Mouse (Mus musculus): ENCODE results near the gene Sema5b. TPM values are rescaled to one million over a fixed set of nuclear protein-coding genes. Genes with fewer than 3 reads are reported as not detected.

Sema5b gene
- polyA plus RNA-seq, 1 experiment from 2014 or later = 26.2 TPM

GRCm38 (mm10) chr16:35703763-35704679 lies 163.1 kb downstream of the Sema5b start:
- 66% methylated on average over 16 of the region's 16 CpGs for WGBS
- Histone ChIP-seq H3K4me1 (replicated peaks) (peaks cover 3% of the 10 kb centered on the region; the same call in 1 of the 2 replicates), H3K27ac (no peak overlapping the region), H3K4me2 (no peak overlapping the region), H3K4me3 (no peak overlapping the region), H3K36me3 (peaks cover 21% of the 10 kb centered on the region), H3K9ac (no peak overlapping the region), H3K27me3 (no peaks in the 10 kb centered on the region), H3K9me3 (no peaks in the 10 kb centered on the region)
- ATAC-seq (ENCODE audit: low FRiP score) = no peak

DNA sequence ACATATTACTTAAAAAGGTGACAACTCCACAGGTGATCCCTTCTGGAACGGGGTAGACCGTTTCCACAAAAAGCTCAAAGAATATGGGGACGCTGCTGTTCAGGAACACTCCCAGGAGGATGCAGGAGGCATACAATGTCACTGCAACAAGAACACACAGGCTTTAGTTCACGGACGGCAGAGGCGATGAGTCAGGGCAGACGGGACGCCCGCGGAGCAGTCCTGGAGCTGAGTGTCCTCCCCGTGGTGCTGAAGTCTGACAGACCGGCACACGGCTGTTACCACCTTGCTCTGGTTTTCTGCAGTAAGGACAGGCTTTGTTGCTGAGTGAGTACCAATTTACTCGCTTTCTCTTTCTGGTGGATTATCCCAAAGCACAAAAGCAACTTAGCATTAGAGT lies 163.9 kb downstream of the Sema5b start:
- peaks cover 21% of the 10 kb centered on the region for H3K36me3 ChIP-seq
- no peak overlapping the region for H3K4me3 ChIP-seq
- no peak overlapping the region for H3K27ac ChIP-seq
- no peaks in the 10 kb centered on the region for H3K27me3 ChIP-seq
- no peaks in the 10 kb centered on the region for H3K9me3 ChIP-seq
- no peak overlapping the region for H3K9ac ChIP-seq
- H3K4me2 ChIP-seq = no peak overlapping the region
- ATAC-seq (ENCODE audit: low FRiP score) = no peak
- H3K4me1 ChIP-seq (replicated peaks) = peaks cover 3% of the 10 kb centered on the region; the same call in 1 of the 2 replicates
- WGBS = 77% methylated on average over 14 of the region's 14 CpGs

DNA sequence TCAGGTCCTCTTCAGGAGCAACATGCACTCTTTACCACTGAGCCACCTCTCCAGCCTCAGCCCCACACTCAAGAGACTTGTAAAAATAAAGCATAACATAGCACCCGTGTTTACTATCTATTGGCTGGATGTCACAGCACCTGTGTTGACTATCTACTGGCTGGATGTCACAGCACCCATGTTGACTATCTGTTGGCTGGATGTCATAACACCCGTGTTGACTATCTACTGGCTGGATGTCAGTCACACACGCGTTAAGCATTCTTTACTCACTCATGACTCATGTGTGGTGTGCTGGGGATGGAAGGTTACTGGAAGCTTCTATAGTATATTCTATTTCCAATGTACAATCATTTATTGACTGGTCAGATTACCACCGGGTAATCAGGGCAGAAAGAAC lies 166.1 kb downstream of the Sema5b start:
- H3K4me3 ChIP-seq = no peak overlapping the region
- peaks cover 21% of the 10 kb centered on the region for H3K36me3 ChIP-seq
- no peaks in the 10 kb centered on the region for H3K27me3 ChIP-seq
- 93% methylated on average over 5 of the region's 5 CpGs for WGBS
- H3K9me3 ChIP-seq = no peaks in the 10 kb centered on the region
- no peak overlapping the region for H3K9ac ChIP-seq
- H3K4me1 ChIP-seq (replicated peaks) = peaks cover 18% of the 10 kb centered on the region
- no peak overlapping the region for H3K27ac ChIP-seq
- no peak for ATAC-seq (ENCODE audit: low FRiP score)
- no peak overlapping the region for H3K4me2 ChIP-seq

- no peak for ATAC-seq (ENCODE audit: low FRiP score)
- no peak overlapping the region for H3K9ac ChIP-seq
- no peaks in the 10 kb centered on the region for H3K9me3 ChIP-seq
- peaks cover under 1% of the 10 kb centered on the region for H3K36me3 ChIP-seq
- H3K27me3 ChIP-seq = no peaks in the 10 kb centered on the region
- 46% methylated on average over 7 of the region's 7 CpGs for WGBS
- H3K4me1 ChIP-seq (replicated peaks) = peaks cover 32% of the 10 kb centered on the region
- H3K4me2 ChIP-seq = no peak overlapping the region
- no peak overlapping the region for H3K4me3 ChIP-seq
- H3K27ac ChIP-seq = no peak overlapping the region
Measured at GRCm38 (mm10) chr16:35711004-35711403, 170.1 kb downstream of the Sema5b start.

DNA sequence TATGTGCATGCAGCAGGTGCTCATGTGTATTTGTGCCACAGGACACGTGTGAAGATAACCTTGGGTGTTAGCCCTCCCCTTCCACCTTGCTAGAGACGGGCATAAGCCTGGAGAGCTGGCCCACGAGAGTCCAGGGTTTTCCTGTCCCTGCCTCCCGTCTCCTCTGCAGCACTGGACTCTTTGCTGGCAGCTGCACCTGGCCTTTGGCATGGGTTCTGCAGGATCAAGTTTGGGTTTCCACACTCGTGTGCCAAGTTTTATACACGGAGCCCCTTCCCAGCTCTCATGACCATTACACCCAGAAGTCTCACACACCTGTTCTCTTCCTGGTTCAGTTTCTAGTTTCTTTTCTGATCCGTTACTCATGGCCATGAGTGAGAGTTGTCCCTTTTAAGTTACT lies 172.7 kb downstream of the Sema5b start:
- no peak overlapping the region for H3K27ac ChIP-seq
- no peak overlapping the region for H3K9ac ChIP-seq
- no peak overlapping the region for H3K4me2 ChIP-seq
- H3K4me3 ChIP-seq = no peak overlapping the region
- H3K36me3 ChIP-seq = peaks cover 24% of the 10 kb centered on the region
- no peaks in the 10 kb centered on the region for H3K27me3 ChIP-seq
- 81% methylated on average over 7 of the region's 7 CpGs for WGBS
- no peaks in the 10 kb centered on the region for H3K9me3 ChIP-seq
- ATAC-seq (ENCODE audit: low FRiP score) = no peak
- H3K4me1 ChIP-seq (replicated peaks) = peaks cover 32% of the 10 kb centered on the region

Other genes starting within 250 kb of the Sema5b start
- 43.6 and 44.3 TPM in 2 replicates for gene Sec22a, start 177.2 kb upstream of the Sema5b start, polyA plus RNA-seq (2015; fragmentation: Nextera tagmentation; extraction: Ambion mirVana)
- gene Pdia5, start 50.3 kb upstream of the Sema5b start, polyA plus RNA-seq (2015; fragmentation: Nextera tagmentation; extraction: Ambion mirVana) = 15.4 and 17.1 TPM in 2 replicates
- 27.1 and 30.8 TPM in 2 replicates for gene Dirc2, start 228.2 kb downstream of the Sema5b start, polyA plus RNA-seq (2015; fragmentation: Nextera tagmentation; extraction: Ambion mirVana)
- gene Hspbap1, start 229.2 kb downstream of the Sema5b start, polyA plus RNA-seq (2015; fragmentation: Nextera tagmentation; extraction: Ambion mirVana) = 18.6 and 18.8 TPM in 2 replicates